Mouse (Mus musculus) olfactory bulb, adult 2 months (tissue): Measurements from ENCODE around the gene 1810013L24Rik.

Source experiments
- CTCF ChIP-seq: fragments of 200-500 bp; IDR thresholded peaks from 2 replicates; pipeline ENCODE4 v1.5.1; 2012; ENCODE audit warnings: low read depth, mild to moderate bottlenecking, low read length, moderate library complexity; ENCODE audit not compliant: insufficient read depth
- POLR2A ChIP-seq: fragments of 200-500 bp; IDR thresholded peaks from 2 replicates; pipeline ENCODE4 v1.6.1; 2012; ENCODE audit warnings: mild to moderate bottlenecking, low read depth, low read length, moderate library complexity; ENCODE audit not compliant: insufficient read depth

GRCm38 (mm10) chr16:8845986-8846385 is 16.1 kb downstream of the 1810013L24Rik start:
- no peak for TF ChIP-seq CTCF
- TF ChIP-seq POLR2A: no peak
